Mouse (Mus musculus) left cerebral cortex, adult 8-10 months (tissue): Measurements from ENCODE around the gene Ddhd1. TPM values are rescaled to one million over a fixed set of nuclear protein-coding genes. Genes with fewer than 3 reads are reported as not detected.
A peak's percentile ranks its signal among the peaks of the same experiment; 100 is the strongest.

Experiments used
- DNase-seq, 2 experiments: peaks; one replicate each; pipeline ENCODE4 v3.0.0; 2022; ENCODE audit warnings: low spot score in 2 of 2
- total RNA-seq, 4 experiments: library from RNA; stranded (reverse); gene quantifications; 2 replicates each; pipeline ENCODE4 v1.2.4; 2022

The Ddhd1 gene
- total RNA-seq, 4 experiments from 2014 or later, result 80.5 to 87.9 (median 81.8) TPM

- DNase-seq, result peak in 1 of 2 experiments; percentile 64
These were observed 76.8 kb downstream of the Ddhd1 start for GRCm38 (mm10) chr14:45580923-45581827.

GRCm38 (mm10) chr14:45566066-45566937 is 91.6 kb downstream of the Ddhd1 start:
- DNase-seq, result peak in 1 of 2 experiments; percentile 55

GRCm38 (mm10) chr14:45565216-45566065 is 92.5 kb downstream of the Ddhd1 start:
- peak in 1 of 2 experiments; percentile 55 for DNase-seq

GRCm38 (mm10) chr14:45563577-45563976 is 94.4 kb downstream of the Ddhd1 start:
- DNase-seq, result peak in 1 of 2 experiments; percentile 47

- peak in 1 of 2 experiments; percentile 83 for DNase-seq
These were observed 96.3 kb downstream of the Ddhd1 start for GRCm38 (mm10) chr14:45561681-45562080.

- DNase-seq, result no peak
These were observed 98.9 kb downstream of the Ddhd1 start for GRCm38 (mm10) chr14:45559018-45559417.

GRCm38 (mm10) chr14:45554336-45554735 is 103.6 kb downstream of the Ddhd1 start:
- DNase-seq, result no peak

GRCm38 (mm10) chr14:45553854-45554253 is 104.1 kb downstream of the Ddhd1 start:
- DNase-seq, result peak in 1 of 2 experiments; percentile 61

- DNase-seq, result no peak
These were observed 105.5 kb downstream of the Ddhd1 start for GRCm38 (mm10) chr14:45552431-45552830.

GRCm38 (mm10) chr14:45551121-45551768 is 106.7 kb downstream of the Ddhd1 start:
- no peak for DNase-seq

GRCm38 (mm10) chr14:45550010-45550647 is 107.8 kb downstream of the Ddhd1 start:
- DNase-seq, result peak in 1 of 2 experiments; percentile 59

GRCm38 (mm10) chr14:45548118-45548517 is 109.8 kb downstream of the Ddhd1 start:
- DNase-seq, result no peak

GRCm38 (mm10) chr14:45544905-45545304 is 113.0 kb downstream of the Ddhd1 start:
- DNase-seq, result no peak

GRCm38 (mm10) chr14:45544026-45544425 is 113.9 kb downstream of the Ddhd1 start:
- DNase-seq, result no peak

- DNase-seq, result peak in 1 of 2 experiments; percentile 78
These were observed 118.1 kb downstream of the Ddhd1 start for GRCm38 (mm10) chr14:45539659-45540468.
